Mouse (Mus musculus) liver, postnatal 0 days (tissue): ENCODE measurements around the gene Nr1d2.
"Not testable (repeated sequence)": the region's sequence is repeated elsewhere in the genome, so short reads cannot be mapped to it uniquely, and the experiment has no call there.

Experiments
- CTCF ChIP-seq: sonication (generic); IDR thresholded peaks from 2 replicates; pipeline ENCODE4 v1.5.1; 2016; ENCODE audit warnings: antibody characterized with exemption, low read depth
- EP300 ChIP-seq: IDR thresholded peaks from 2 replicates; pipeline ENCODE4 v1.6.1; 2016; ENCODE audit warnings: antibody characterized with exemption, low read depth, mild to moderate bottlenecking

GRCm38 (mm10) chr14:18226181-18226580 lies 12.7 kb downstream of the Nr1d2 start:
- not testable (repeated sequence) for TF ChIP-seq EP300, CTCF
